Mouse (Mus musculus): Measurements from ENCODE around the gene Tut7. TPM values are rescaled to one million over a fixed set of nuclear protein-coding genes. Genes with fewer than 3 reads are reported as not detected.

Gene Tut7
- polyA plus RNA-seq, 1 experiment from 2014 or later = 33.5 TPM

- WGBS = 90% methylated on average over 14 of the region's 14 CpGs
- Histone ChIP-seq H3K9me3 (replicated peaks; ENCODE audit: control insufficient read depth, low read length) (no peaks in the 10 kb centered on the region), H3K4me1 (ENCODE audit: control insufficient read depth, insufficient read depth, low read length) (no peaks in the 10 kb centered on the region), H3K27ac (ENCODE audit: low read depth, low read length) (no peak overlapping the region), H3K27me3 (replicated peaks; ENCODE audit: control insufficient read depth, insufficient read depth, low read length) (no peaks in the 10 kb centered on the region), H3K9ac (ENCODE audit: low read length) (no peak overlapping the region), H3K36me3 (ENCODE audit: control insufficient read depth, insufficient read depth, low read length) (no peaks in the 10 kb centered on the region), H3K4me2 (ENCODE audit: low read length) (no peak overlapping the region), H3K4me3 (ENCODE audit: low read depth, low read length) (no peak overlapping the region)
- ATAC-seq (no peak), DNase-seq (ENCODE audit: low spot score) (no peak)
Measured at GRCm38 (mm10) chr13:59836101-59836798, 13.3 kb upstream of the Tut7 start.

- DNase-seq (ENCODE audit: low spot score) (no peak), ATAC-seq (no peak)
- Histone ChIP-seq H3K9me3 (replicated peaks; ENCODE audit: control insufficient read depth, low read length) (no peaks in the 10 kb centered on the region), H3K27me3 (replicated peaks; ENCODE audit: control insufficient read depth, insufficient read depth, low read length) (no peaks in the 10 kb centered on the region), H3K27ac (ENCODE audit: low read depth, low read length) (no peak overlapping the region), H3K4me1 (ENCODE audit: control insufficient read depth, insufficient read depth, low read length) (no peaks in the 10 kb centered on the region), H3K4me3 (ENCODE audit: low read depth, low read length) (no peak overlapping the region), H3K9ac (ENCODE audit: low read length) (no peak overlapping the region), H3K4me2 (ENCODE audit: low read length) (no peak overlapping the region), H3K36me3 (ENCODE audit: control insufficient read depth, insufficient read depth, low read length) (no peaks in the 10 kb centered on the region)
- 62% methylated on average over 4 of the region's 4 CpGs for WGBS
Measured at GRCm38 (mm10) chr13:59834786-59835452, 12.0 kb upstream of the Tut7 start.

- no peak for ATAC-seq
- Histone ChIP-seq H3K4me3 (ENCODE audit: low read depth, low read length) (no peak overlapping the region), H3K27ac (ENCODE audit: low read depth, low read length) (no peak overlapping the region), H3K4me1 (ENCODE audit: control insufficient read depth, insufficient read depth, low read length) (no peaks in the 10 kb centered on the region), H3K4me2 (ENCODE audit: low read length) (no peak overlapping the region), H3K27me3 (replicated peaks; ENCODE audit: control insufficient read depth, insufficient read depth, low read length) (no peaks in the 10 kb centered on the region), H3K36me3 (ENCODE audit: control insufficient read depth, insufficient read depth, low read length) (no peaks in the 10 kb centered on the region), H3K9me3 (replicated peaks; ENCODE audit: control insufficient read depth, low read length) (no peaks in the 10 kb centered on the region), H3K9ac (ENCODE audit: low read length) (no peak overlapping the region)
- WGBS = 84% methylated on average over 7 of the region's 7 CpGs
- DNase-seq (ENCODE audit: low spot score) = no peak
Measured at GRCm38 (mm10) chr13:59832871-59833270, 9.9 kb upstream of the Tut7 start.

- 77% methylated on average over 7 of the region's 7 CpGs for WGBS
- no peak for ATAC-seq
- Histone ChIP-seq H3K36me3 (ENCODE audit: control insufficient read depth, insufficient read depth, low read length) (no peaks in the 10 kb centered on the region), H3K27me3 (replicated peaks; ENCODE audit: control insufficient read depth, insufficient read depth, low read length) (no peaks in the 10 kb centered on the region), H3K27ac (ENCODE audit: low read depth, low read length) (no peak overlapping the region), H3K4me2 (ENCODE audit: low read length) (no peak overlapping the region), H3K4me1 (ENCODE audit: control insufficient read depth, insufficient read depth, low read length) (no peaks in the 10 kb centered on the region), H3K4me3 (ENCODE audit: low read depth, low read length) (no peak overlapping the region), H3K9ac (ENCODE audit: low read length) (no peak overlapping the region), H3K9me3 (replicated peaks; ENCODE audit: control insufficient read depth, low read length) (no peaks in the 10 kb centered on the region)
- DNase-seq (ENCODE audit: low spot score) = no peak
Measured at GRCm38 (mm10) chr13:59832454-59832853, 9.5 kb upstream of the Tut7 start.

- no peak overlapping the region for H3K9ac ChIP-seq (ENCODE audit: low read length)
- peaks cover 9% of the 10 kb centered on the region for H3K4me1 ChIP-seq (ENCODE audit: control insufficient read depth, insufficient read depth, low read length)
- DNase-seq (ENCODE audit: low spot score) (no peak), ATAC-seq (no peak)
- 0 out of 2 replicates have a peak, but pooled peaks cover 6% of the 10 kb centered on the region for H3K36me3 ChIP-seq (ENCODE audit: control insufficient read depth, insufficient read depth, low read length)
- H3K27ac ChIP-seq (ENCODE audit: low read depth, low read length) = no peak overlapping the region
- H3K4me2 ChIP-seq (ENCODE audit: low read length) = no peak overlapping the region
- H3K9me3 ChIP-seq (replicated peaks; ENCODE audit: control insufficient read depth, low read length) = no peaks in the 10 kb centered on the region
- no peak overlapping the region for H3K4me3 ChIP-seq (ENCODE audit: low read depth, low read length)
- no peaks in the 10 kb centered on the region for H3K27me3 ChIP-seq (replicated peaks; ENCODE audit: control insufficient read depth, insufficient read depth, low read length)
Measured at GRCm38 (mm10) chr13:59825966-59826365, 3.0 kb upstream of the Tut7 start.

GRCm38 (mm10) chr13:59820836-59821235 lies 2.1 kb downstream of the Tut7 start:
- Histone ChIP-seq H3K4me2 (ENCODE audit: low read length) (peak overlapping the region; percentile 74; the same call in 1 of the 2 replicates), H3K27me3 (replicated peaks; ENCODE audit: control insufficient read depth, insufficient read depth, low read length) (no peaks in the 10 kb centered on the region), H3K27ac (ENCODE audit: low read depth, low read length) (no peak overlapping the region), H3K4me3 (ENCODE audit: low read depth, low read length) (no peak overlapping the region), H3K9me3 (replicated peaks; ENCODE audit: control insufficient read depth, low read length) (no peaks in the 10 kb centered on the region), H3K36me3 (ENCODE audit: control insufficient read depth, insufficient read depth, low read length) (peaks cover 33% of the 10 kb centered on the region), H3K4me1 (ENCODE audit: control insufficient read depth, insufficient read depth, low read length) (peaks cover 20% of the 10 kb centered on the region), H3K9ac (ENCODE audit: low read length) (no peak overlapping the region; the same call in 1 of the 2 replicates)
- 83% methylated on average over 3 of the region's 3 CpGs for WGBS
- ATAC-seq = no peak
- no peak for DNase-seq (ENCODE audit: low spot score)

GRCm38 (mm10) chr13:59820114-59820513 lies 2.8 kb downstream of the Tut7 start:
- no peaks in the 10 kb centered on the region for H3K9me3 ChIP-seq (replicated peaks; ENCODE audit: control insufficient read depth, low read length)
- 82% methylated on average over 4 of the region's 4 CpGs for WGBS
- ATAC-seq = no peak

GRCm38 (mm10) chr13:59817352-59817751 lies 5.6 kb downstream of the Tut7 start:
- DNase-seq (ENCODE audit: low spot score) (no peak), ATAC-seq (no peak)
- no peaks in the 10 kb centered on the region for H3K9me3 ChIP-seq (replicated peaks; ENCODE audit: control insufficient read depth, low read length)
- H3K27ac ChIP-seq (ENCODE audit: low read depth, low read length) = no peak overlapping the region
- H3K4me2 ChIP-seq (ENCODE audit: low read length) = no peak overlapping the region
- H3K9ac ChIP-seq (ENCODE audit: low read length) = no peak overlapping the region
- no peaks in the 10 kb centered on the region for H3K27me3 ChIP-seq (replicated peaks; ENCODE audit: control insufficient read depth, insufficient read depth, low read length)
- 94% methylated on average over 4 of the region's 4 CpGs for WGBS
- H3K4me3 ChIP-seq (ENCODE audit: low read depth, low read length) = no peak overlapping the region
- peaks cover 20% of the 10 kb centered on the region for H3K4me1 ChIP-seq (ENCODE audit: control insufficient read depth, insufficient read depth, low read length)
- H3K36me3 ChIP-seq (ENCODE audit: control insufficient read depth, insufficient read depth, low read length) = peaks cover 64% of the 10 kb centered on the region

More at GRCm38 (mm10) chr13:59820114-59820513, 2.8 kb downstream of the Tut7 start:
- peaks cover 41% of the 10 kb centered on the region for H3K36me3 ChIP-seq (ENCODE audit: control insufficient read depth, insufficient read depth, low read length)
- no peak overlapping the region for H3K27ac ChIP-seq (ENCODE audit: low read depth, low read length)
- H3K27me3 ChIP-seq (replicated peaks; ENCODE audit: control insufficient read depth, insufficient read depth, low read length) = no peaks in the 10 kb centered on the region
- DNase-seq (ENCODE audit: low spot score) = no peak
- H3K9ac ChIP-seq (ENCODE audit: low read length) = peak overlapping the region; percentile 46
- peaks cover 20% of the 10 kb centered on the region for H3K4me1 ChIP-seq (ENCODE audit: control insufficient read depth, insufficient read depth, low read length)
- peak overlapping the region; percentile 16; the same call in 1 of the 2 replicates for H3K4me2 ChIP-seq (ENCODE audit: low read length)
- no peak overlapping the region for H3K4me3 ChIP-seq (ENCODE audit: low read depth, low read length)

- ATAC-seq (no peak), DNase-seq (ENCODE audit: low spot score) (no peak)
- WGBS = 74% methylated on average over 6 of the region's 6 CpGs
- Histone ChIP-seq H3K27ac (ENCODE audit: low read depth, low read length) (no peak overlapping the region), H3K4me1 (ENCODE audit: control insufficient read depth, insufficient read depth, low read length) (no peaks in the 10 kb centered on the region; the same call in 1 of the 2 replicates), H3K36me3 (ENCODE audit: control insufficient read depth, insufficient read depth, low read length) (peaks cover 79% of the 10 kb centered on the region), H3K9me3 (replicated peaks; ENCODE audit: control insufficient read depth, low read length) (no peaks in the 10 kb centered on the region), H3K4me2 (ENCODE audit: low read length) (no peak overlapping the region), H3K9ac (ENCODE audit: low read length) (no peak overlapping the region), H3K27me3 (replicated peaks; ENCODE audit: control insufficient read depth, insufficient read depth, low read length) (no peaks in the 10 kb centered on the region), H3K4me3 (ENCODE audit: low read depth, low read length) (no peak overlapping the region)
Measured at GRCm38 (mm10) chr13:59814109-59814591, 8.8 kb downstream of the Tut7 start.

Measured in forebrain, embryonic 14.5 days (tissue).